Mouse (Mus musculus) limb, embryonic 12.5 days (tissue): Measurements from ENCODE around the gene Mical3. TPM values are rescaled to one million over a fixed set of nuclear protein-coding genes. Genes with fewer than 3 reads are reported as not detected.
"Not testable (repeated sequence)": the region's sequence is repeated elsewhere in the genome, so short reads cannot be mapped to it uniquely, and the experiment has no call there.

Experiments
- ATAC-seq: fragments of 200-750 bp; cut with Nextera tagmentation; 2 replicates; pipeline ENCODE4 v1.8.0; 2017; ENCODE audit warnings: low read depth, moderate TSS enrichment; ENCODE audit not compliant: insufficient number of reproducible peaks, insufficient read depth, low FRiP score, low TSS enrichment
- H3K27ac ChIP-seq: fragments of 300-500 bp; sonication (generic); 2 replicates; pipeline ENCODE4 v1.5.1; 2016; ENCODE audit warnings: mild to moderate bottlenecking, moderate library complexity
- H3K27me3 ChIP-seq: fragments of 300-500 bp; sonication (generic); 2 replicates; pipeline ENCODE4 v1.6.1; 2016; ENCODE audit warnings: mild to moderate bottlenecking, moderate library complexity
- H3K36me3 ChIP-seq: fragments of 300-500 bp; sonication (generic); 2 replicates; pipeline ENCODE4 v1.6.1; 2016; ENCODE audit warnings: mild to moderate bottlenecking, moderate library complexity
- H3K4me1 ChIP-seq: fragments of 300-500 bp; sonication (generic); replicated peaks from 2 replicates; pipeline ENCODE4 v1.6.1; 2016
- H3K4me2 ChIP-seq: fragments of 300-500 bp; sonication (generic); 2 replicates; pipeline ENCODE4 v1.6.1; 2016; ENCODE audit warnings: mild to moderate bottlenecking, moderate library complexity
- H3K4me3 ChIP-seq: fragments of 300-500 bp; sonication (generic); replicated peaks from 2 replicates; pipeline ENCODE4 v1.5.1; 2016; ENCODE audit warnings: mild to moderate bottlenecking
- H3K9ac ChIP-seq: fragments of 300-500 bp; sonication (generic); replicated peaks from 2 replicates; pipeline ENCODE4 v1.6.1; 2016; ENCODE audit warnings: mild to moderate bottlenecking, moderate library complexity
- H3K9me3 ChIP-seq: fragments of 300-500 bp; sonication (generic); 2 replicates; pipeline ENCODE4 v1.6.1; 2016; ENCODE audit warnings: mild to moderate bottlenecking, moderate library complexity
- WGBS: fragments of 180-500 bp; shearing (Covaris S2); methylation state at CpG from one replicate; pipeline ENCODE4 v1.1.7; 2016; 5-methylcytosine and 5-hydroxymethylcytosine counted together
- polyA plus RNA-seq: library from polyadenylated mRNA; unstranded; fragments of >200 nt; fragmentation: Nextera tagmentation; extraction: Ambion mirVana; gene quantifications from 2 replicates; pipeline ENCODE4 v1.2.1, GENCODE M21; 2016

Gene Mical3
- polyA plus RNA-seq, 1 experiment from 2014 or later: 10.8 TPM

DNA sequence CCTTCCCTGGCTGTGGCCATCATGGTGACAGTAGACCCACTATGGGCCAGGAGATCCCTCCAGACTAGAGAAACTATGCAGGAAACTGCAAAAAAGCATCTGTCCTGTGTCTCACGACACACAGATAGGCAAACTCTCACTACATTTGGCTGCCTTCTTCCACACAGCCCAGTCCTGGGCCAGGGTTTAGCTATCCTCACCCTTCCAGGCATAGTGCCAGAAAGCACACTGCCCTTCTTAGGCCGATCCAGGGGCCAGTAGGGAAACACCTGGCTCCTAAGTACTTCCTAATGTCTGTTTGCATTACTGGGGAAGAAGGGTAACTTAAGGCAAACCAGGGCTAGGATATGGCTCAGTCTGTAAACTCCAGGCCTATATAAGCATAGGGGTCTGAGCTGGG, 217.9 kb downstream of the Mical3 start:
- Histone ChIP-seq H3K4me3 (no peak overlapping the region), H3K4me2 (no peak overlapping the region), H3K9ac (no peak overlapping the region), H3K27ac (0 out of 2 replicates have a peak overlapping the region, but pooled peaks have one; percentile 17), H3K27me3 (peaks cover 18% of the 10 kb centered on the region), H3K36me3 (no peaks in the 10 kb centered on the region), H3K9me3 (no peaks in the 10 kb centered on the region), H3K4me1 (peaks cover 10% of the 10 kb centered on the region; the same call in 1 of the 2 replicates)
- ATAC-seq: no peak
- 58% methylated on average over 2 of the region's 2 CpGs for WGBS

DNA sequence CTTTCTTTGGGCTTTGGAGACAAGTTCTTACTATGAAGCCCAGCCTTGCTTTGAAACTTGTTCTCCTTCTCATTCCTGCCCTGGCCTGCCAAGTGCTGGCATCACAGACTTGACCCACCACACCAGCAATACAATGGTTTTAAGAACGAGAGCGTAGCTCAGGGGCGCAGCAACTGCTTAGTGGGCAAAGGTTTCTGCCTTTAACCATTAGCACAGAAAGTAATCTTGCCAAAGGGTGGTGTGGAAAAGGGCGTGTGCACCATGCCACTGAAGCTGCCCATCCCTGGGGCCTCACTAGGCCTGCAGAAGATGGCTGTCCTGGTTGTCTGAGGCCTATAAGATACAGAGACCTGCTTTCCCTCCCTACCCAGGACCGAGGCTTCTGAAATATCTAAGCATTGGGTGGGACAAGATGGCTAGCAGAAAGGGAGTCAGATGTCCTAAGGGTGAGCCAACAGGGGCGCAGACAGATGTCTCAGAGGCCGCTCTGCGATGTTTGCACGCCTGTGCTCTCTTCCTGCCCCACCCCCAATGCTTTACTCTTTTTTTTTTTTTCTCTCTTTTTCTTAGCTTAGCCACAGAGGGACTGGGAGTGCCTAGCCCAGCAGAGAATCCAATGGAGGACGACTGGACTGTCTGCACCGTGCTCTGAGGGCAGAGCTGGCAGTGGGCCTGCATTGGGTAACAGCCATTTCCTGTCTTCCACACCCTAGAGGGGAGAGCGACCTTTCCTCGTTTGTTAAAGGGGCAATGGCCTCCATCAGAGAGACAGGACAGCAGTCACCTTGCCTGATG, 219.4 kb downstream of the Mical3 start:
- H3K9ac ChIP-seq: no peak overlapping the region
- H3K36me3 ChIP-seq: no peaks in the 10 kb centered on the region
- H3K4me3 ChIP-seq: no peak overlapping the region
- H3K4me1 ChIP-seq: peaks cover 10% of the 10 kb centered on the region; the same call in 1 of the 2 replicates
- peaks cover 18% of the 10 kb centered on the region for H3K27me3 ChIP-seq
- H3K4me2 ChIP-seq: no peak overlapping the region
- ATAC-seq: no peak
- 76% methylated on average over 13 of the region's 13 CpGs for WGBS
- H3K9me3 ChIP-seq: no peaks in the 10 kb centered on the region
- H3K27ac ChIP-seq: no peak overlapping the region

- Histone ChIP-seq H3K9me3 (no peaks in the 10 kb centered on the region), H3K36me3 (no peaks in the 10 kb centered on the region), H3K9ac (no peak overlapping the region), H3K4me1 (0 out of 2 replicates have a peak, but pooled peaks cover 5% of the 10 kb centered on the region), H3K27me3 (0 out of 2 replicates have a peak, but pooled peaks cover under 1% of the 10 kb centered on the region), H3K4me2 (no peak overlapping the region), H3K27ac (no peak overlapping the region), H3K4me3 (no peak overlapping the region)
- ATAC-seq: no peak
- 86% methylated on average over 3 of the region's 3 CpGs for WGBS
These were observed 221.3 kb downstream of the Mical3 start for GRCm38 (mm10) chr6:120909501-120909900.

- H3K36me3 ChIP-seq, H3K4me1 ChIP-seq, ATAC-seq, H3K27ac ChIP-seq, H3K4me2 ChIP-seq, H3K9me3 ChIP-seq, H3K27me3 ChIP-seq, H3K4me3 ChIP-seq, H3K9ac ChIP-seq: not testable (repeated sequence)
- WGBS: 90% methylated on average over 10 of the region's 10 CpGs
These were observed 222.8 kb downstream of the Mical3 start for GRCm38 (mm10) chr6:120907876-120908597.

- Histone ChIP-seq H3K9me3 (no peaks in the 10 kb centered on the region), H3K36me3 (no peaks in the 10 kb centered on the region), H3K9ac (no peak overlapping the region), H3K4me3 (no peak overlapping the region), H3K27me3 (no peaks in the 10 kb centered on the region), H3K4me2 (no peak overlapping the region), H3K27ac (no peak overlapping the region), H3K4me1 (no peaks in the 10 kb centered on the region)
- 92% methylated on average over 6 of the region's 6 CpGs for whole genome bisulfite sequencing
- ATAC-seq: no peak
These were observed 224.3 kb downstream of the Mical3 start for GRCm38 (mm10) chr6:120906521-120906920.

GRCm38 (mm10) chr6:120905111-120905510, 225.7 kb downstream of the Mical3 start:
- Histone ChIP-seq H3K36me3 (no peaks in the 10 kb centered on the region), H3K4me1 (no peaks in the 10 kb centered on the region), H3K9ac (no peak overlapping the region), H3K27ac (no peak overlapping the region), H3K4me2 (no peak overlapping the region), H3K4me3 (no peak overlapping the region), H3K9me3 (no peaks in the 10 kb centered on the region), H3K27me3 (no peaks in the 10 kb centered on the region)
- no peak for ATAC-seq
- 90% methylated on average over 5 of the region's 5 CpGs for WGBS

DNA sequence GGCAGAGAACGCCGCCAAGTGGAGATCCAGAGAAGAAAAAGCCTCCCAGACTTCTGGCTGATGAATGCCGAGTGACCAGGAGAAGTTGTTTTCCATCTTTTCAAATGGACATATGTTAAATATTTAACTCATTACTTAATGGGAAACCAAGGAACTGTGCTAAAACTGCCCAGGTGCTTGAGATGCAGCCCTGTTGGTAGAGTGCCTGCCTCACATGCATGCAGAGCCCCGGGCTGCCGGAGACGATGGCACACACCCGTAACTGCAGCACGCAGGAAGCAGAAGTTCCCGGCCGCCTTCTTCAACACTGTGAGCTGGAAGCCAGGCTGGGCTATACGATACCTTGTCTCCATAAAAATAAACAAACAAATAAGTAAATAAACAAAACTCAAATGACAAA, 226.8 kb downstream of the Mical3 start:
- Histone ChIP-seq H3K27ac (no peak overlapping the region), H3K9ac (no peak overlapping the region), H3K9me3 (no peaks in the 10 kb centered on the region), H3K27me3 (no peaks in the 10 kb centered on the region), H3K4me1 (no peaks in the 10 kb centered on the region), H3K4me3 (no peak overlapping the region), H3K4me2 (no peak overlapping the region), H3K36me3 (no peaks in the 10 kb centered on the region)
- ATAC-seq: no peak
- 85% methylated on average over 11 of the region's 11 CpGs for WGBS

DNA sequence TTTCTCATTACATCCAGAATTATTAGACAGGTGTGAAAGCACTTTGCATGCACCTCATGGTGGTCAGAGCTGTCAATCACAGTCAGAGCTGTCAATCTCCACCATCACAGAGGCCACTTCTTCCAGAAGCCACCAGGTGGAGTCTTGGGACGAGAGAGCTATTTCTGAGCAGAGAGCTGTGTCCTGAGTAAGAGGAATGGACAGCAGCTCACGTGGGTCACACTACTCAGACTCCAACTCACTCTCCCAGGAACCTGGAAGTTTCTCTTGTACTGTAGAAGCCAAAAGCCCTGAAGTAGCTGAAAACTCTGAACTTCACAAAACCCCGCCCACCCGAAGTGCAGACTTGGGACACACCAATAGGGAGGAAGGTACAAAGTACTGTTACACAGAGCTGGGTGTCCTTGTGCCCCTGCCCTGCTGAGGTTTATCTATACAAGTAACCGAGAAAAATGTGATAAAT, 227.3 kb downstream of the Mical3 start:
- no peak overlapping the region for H3K9ac ChIP-seq
- ATAC-seq: no peak
- H3K9me3 ChIP-seq: no peaks in the 10 kb centered on the region
- no peaks in the 10 kb centered on the region for H3K36me3 ChIP-seq
- H3K4me1 ChIP-seq: no peaks in the 10 kb centered on the region
- no peak overlapping the region for H3K4me2 ChIP-seq
- no peaks in the 10 kb centered on the region for H3K27me3 ChIP-seq
- H3K4me3 ChIP-seq: no peak overlapping the region
- H3K27ac ChIP-seq: no peak overlapping the region
- 60% methylated on average over 5 of the region's 5 CpGs for WGBS

DNA sequence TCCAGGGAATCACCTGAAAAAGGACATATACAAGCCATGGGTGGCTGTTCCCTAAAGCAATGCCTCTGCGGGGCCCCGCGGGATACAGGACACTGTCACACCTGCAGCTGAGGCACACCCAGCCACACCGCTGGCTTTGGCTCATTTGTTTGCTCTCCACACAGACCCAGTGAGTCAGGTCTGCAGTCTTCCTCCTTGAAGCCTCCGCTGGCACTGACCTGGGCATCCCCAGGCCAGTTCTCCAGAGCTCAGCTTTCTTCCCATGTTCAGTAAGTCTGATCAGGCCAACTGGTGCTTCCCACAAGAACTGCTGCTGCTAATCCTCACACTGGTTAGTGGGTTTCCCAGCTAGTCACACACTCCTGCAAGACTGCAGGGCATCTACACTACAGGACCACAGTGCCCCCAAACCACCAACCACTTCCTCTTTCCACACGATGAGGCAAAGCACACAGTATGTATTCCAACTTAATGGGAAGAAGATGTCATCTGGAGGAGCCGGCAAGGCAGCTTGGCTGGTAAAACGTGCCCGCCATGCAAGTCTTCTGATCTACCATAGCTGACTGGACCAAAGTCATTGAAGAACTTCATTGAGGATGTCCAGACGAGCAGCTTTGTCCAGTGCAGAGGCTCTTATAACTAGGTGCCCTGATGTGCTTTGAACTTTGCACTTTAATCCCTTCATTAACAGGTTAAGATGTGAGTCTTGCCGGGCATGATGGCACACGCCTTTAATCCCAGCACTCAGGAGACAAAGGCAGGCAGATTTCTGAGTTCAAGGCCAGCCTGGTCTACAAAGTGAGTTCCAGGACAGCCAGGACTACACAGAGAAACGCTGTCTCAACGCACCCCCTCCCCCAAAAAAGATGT, 228.8 kb downstream of the Mical3 start:
- no peak overlapping the region for H3K4me3 ChIP-seq
- WGBS: 85% methylated on average over 14 of the region's 14 CpGs
- H3K36me3 ChIP-seq: no peaks in the 10 kb centered on the region; the same call in 1 of the 2 replicates
- H3K27ac ChIP-seq: no peak overlapping the region
- H3K9me3 ChIP-seq: no peaks in the 10 kb centered on the region
- H3K4me2 ChIP-seq: no peak overlapping the region
- no peaks in the 10 kb centered on the region for H3K4me1 ChIP-seq
- no peak overlapping the region for H3K9ac ChIP-seq
- H3K27me3 ChIP-seq: no peaks in the 10 kb centered on the region
- ATAC-seq: no peak

GRCm38 (mm10) chr6:120898188-120898833, 232.5 kb downstream of the Mical3 start:
- peaks cover 25% of the 10 kb centered on the region for H3K36me3 ChIP-seq
- H3K9me3 ChIP-seq: no peaks in the 10 kb centered on the region
- no peak overlapping the region for H3K4me3 ChIP-seq
- peak; percentile 45 for ATAC-seq
- H3K27me3 ChIP-seq: no peaks in the 10 kb centered on the region
- no peak overlapping the region for H3K9ac ChIP-seq
- H3K27ac ChIP-seq: no peak overlapping the region
- no peaks in the 10 kb centered on the region for H3K4me1 ChIP-seq
- 75% methylated on average over 6 of the region's 6 CpGs for WGBS
- no peak overlapping the region for H3K4me2 ChIP-seq
